Mouse (Mus musculus): ENCODE results near the gene Lrrc20.

DNA sequence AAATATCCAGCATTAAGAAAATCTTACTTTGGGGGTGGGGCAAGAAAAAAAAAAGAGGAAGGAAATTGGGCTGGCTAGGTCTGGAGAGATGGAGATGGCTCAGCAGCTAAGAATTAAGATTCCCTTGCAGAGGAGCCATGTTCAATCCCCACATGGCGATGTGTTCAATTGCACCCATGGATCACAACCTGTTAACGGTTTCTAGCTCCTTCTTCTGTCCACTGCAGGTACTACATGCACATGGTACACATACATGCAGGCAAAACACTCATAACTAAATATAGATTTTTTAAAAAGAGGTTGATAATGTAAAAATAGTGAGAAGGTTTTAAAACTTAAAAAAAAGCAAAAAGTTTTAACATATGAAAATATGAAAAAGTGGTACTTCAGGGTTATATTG lies 142.9 kb downstream of the Lrrc20 start:
- TF ChIP-seq CTCF (IDR thresholded peaks at IDR 0.05; ENCODE audit: control insufficient read depth, insufficient read depth, low read length), result no peak
- no peak for TF ChIP-seq POLR2A (IDR thresholded peaks at IDR 0.05; ENCODE audit: borderline replicate concordance, control insufficient read depth, low read depth, low read length)

Data from bone marrow, adult 2 months (tissue).